Mouse (Mus musculus) MEL (cell line): Measurements from ENCODE around the gene Adam10.

Experiments
- CTCF ChIP-seq, 3 experiments: IDR thresholded peaks in 2 of 3; conservative IDR thresholded peaks in 1 of 3; 2 replicates each; pipeline ENCODE4 v1.5.1; 2011 to 2012; ENCODE audit warnings: low read length in 3 of 3, low read depth in 2 of 3, mild to moderate bottlenecking in 2 of 3, improper control_type of control experiment in 1 of 3, inconsistent platforms in 1 of 3, mixed read lengths in 1 of 3, moderate library complexity in 1 of 3; ENCODE audit not compliant: control insufficient read depth in 1 of 3, insufficient read depth in 1 of 3, poor library complexity in 1 of 3, severe bottlenecking in 1 of 3
- E2F4 ChIP-seq: IDR thresholded peaks from 2 replicates; pipeline ENCODE4 v1.6.1; 2011; ENCODE audit warnings: low read depth, low read length, improper control_type of control experiment, borderline replicate concordance
- GATA1 ChIP-seq: IDR thresholded peaks from 2 replicates; pipeline ENCODE4 v1.6.1; 2011; ENCODE audit warnings: low read depth, low read length, improper control_type of control experiment
- MAFK ChIP-seq: IDR thresholded peaks from 2 replicates; pipeline ENCODE4 v1.6.1; 2011; ENCODE audit warnings: low read depth, mild to moderate bottlenecking, low read length, improper control_type of control experiment, borderline replicate concordance
- MAX ChIP-seq: IDR thresholded peaks from 2 replicates; pipeline ENCODE4 v1.6.1; 2011; ENCODE audit warnings: low read length, improper control_type of control experiment
- MYB ChIP-seq: IDR thresholded peaks from 2 replicates; pipeline ENCODE4 v1.6.1; 2011; ENCODE audit warnings: mild to moderate bottlenecking, low read depth, low read length, improper control_type of control experiment
- MYC ChIP-seq: IDR thresholded peaks from 2 replicates; pipeline ENCODE4 v1.6.1; 2011; ENCODE audit warnings: low read depth, mild to moderate bottlenecking, low read length, improper control_type of control experiment, moderate library complexity
- NELFE ChIP-seq: IDR thresholded peaks from 2 replicates; pipeline ENCODE4 v1.6.1; 2011; ENCODE audit warnings: low read depth, low read length, improper control_type of control experiment
- POLR2A ChIP-seq, 2 experiments: IDR thresholded peaks; 2 replicates each; pipeline ENCODE4 v1.6.1; 2011 to 2012; ENCODE audit warnings: low read length in 2 of 2, mild to moderate bottlenecking in 2 of 2, control low read depth in 1 of 2, improper control_type of control experiment in 1 of 2, low read depth in 1 of 2, moderate library complexity in 1 of 2; ENCODE audit not compliant: control insufficient read depth in 1 of 2, insufficient read depth in 1 of 2, poor library complexity in 1 of 2
- SMC3 ChIP-seq: IDR thresholded peaks from 2 replicates; pipeline ENCODE4 v1.6.1; 2011; ENCODE audit warnings: low read depth, low read length, improper control_type of control experiment
- USF1 ChIP-seq: IDR thresholded peaks from 2 replicates; pipeline ENCODE4 v1.6.1; 2014; ENCODE audit warnings: low read depth, mild to moderate bottlenecking, inconsistent platforms, low read length, improper control_type of control experiment, moderate library complexity
- ZC3H11A ChIP-seq: IDR thresholded peaks from 2 replicates; pipeline ENCODE4 v1.6.1; 2012; ENCODE audit warnings: low read depth, mild to moderate bottlenecking, inconsistent platforms, low read length, improper control_type of control experiment
- ZKSCAN1 ChIP-seq: IDR thresholded peaks from 2 replicates; pipeline ENCODE4 v1.6.1; 2012; ENCODE audit warnings: low read depth, mild to moderate bottlenecking, inconsistent platforms, low read length, improper control_type of control experiment, moderate library complexity
- ZNF384 ChIP-seq: IDR thresholded peaks from 2 replicates; pipeline ENCODE4 v1.6.1; 2012; ENCODE audit warnings: low read depth, mild to moderate bottlenecking, inconsistent platforms, low read length, improper control_type of control experiment

GRCm38 (mm10) chr9:70824103-70824502 lies 145.3 kb downstream of the Adam10 start:
- TF ChIP-seq POLR2A (IDR thresholded peaks at IDR 0.05; ENCODE audit: control insufficient read depth in 1 of 2, insufficient read depth in 1 of 2, low read depth in 1 of 2, low read length in 2 of 2, poor library complexity in 1 of 2) (no peak), MAX (no peak), MYB (no peak), CTCF (IDR thresholded peaks at IDR 0.05 in 2 of 3, conservative IDR thresholded peaks at IDR 0.05 in 1 of 3; ENCODE audit: control insufficient read depth in 1 of 3, insufficient read depth in 1 of 3, low read depth in 2 of 3, low read length in 3 of 3, poor library complexity in 1 of 3, severe bottlenecking in 1 of 3) (no peak), ZNF384 (no peak), NELFE (no peak), ZKSCAN1 (no peak), ZC3H11A (no peak), USF1 (no peak), MAFK (no peak), SMC3 (no peak), E2F4 (no peak), GATA1 (no peak), MYC (no peak)
